Mouse (Mus musculus): ENCODE data around the gene Herpud1.

Gene Herpud1

GRCm38 (mm10) chr8:94441686-94442085 lies 55.4 kb downstream of the Herpud1 start:
- in situ Hi-C loops (cut with MboI; ENCODE audit: unreplicated experiment in 2 of 2): no loop called here

- in situ Hi-C loops (cut with MboI; ENCODE audit: unreplicated experiment in 2 of 2): no loop called here
These were observed 56.9 kb downstream of the Herpud1 start for GRCm38 (mm10) chr8:94443153-94443552.

GRCm38 (mm10) chr8:94444480-94444879 lies 58.2 kb downstream of the Herpud1 start:
- in situ Hi-C loops (cut with MboI; ENCODE audit: unreplicated experiment in 2 of 2): no loop called here

All from v-Abl transformed pro-B cells (cell line).